Mouse (Mus musculus): Measurements from ENCODE around the gene Slco4a1.

Slco4a1 gene

DNA sequence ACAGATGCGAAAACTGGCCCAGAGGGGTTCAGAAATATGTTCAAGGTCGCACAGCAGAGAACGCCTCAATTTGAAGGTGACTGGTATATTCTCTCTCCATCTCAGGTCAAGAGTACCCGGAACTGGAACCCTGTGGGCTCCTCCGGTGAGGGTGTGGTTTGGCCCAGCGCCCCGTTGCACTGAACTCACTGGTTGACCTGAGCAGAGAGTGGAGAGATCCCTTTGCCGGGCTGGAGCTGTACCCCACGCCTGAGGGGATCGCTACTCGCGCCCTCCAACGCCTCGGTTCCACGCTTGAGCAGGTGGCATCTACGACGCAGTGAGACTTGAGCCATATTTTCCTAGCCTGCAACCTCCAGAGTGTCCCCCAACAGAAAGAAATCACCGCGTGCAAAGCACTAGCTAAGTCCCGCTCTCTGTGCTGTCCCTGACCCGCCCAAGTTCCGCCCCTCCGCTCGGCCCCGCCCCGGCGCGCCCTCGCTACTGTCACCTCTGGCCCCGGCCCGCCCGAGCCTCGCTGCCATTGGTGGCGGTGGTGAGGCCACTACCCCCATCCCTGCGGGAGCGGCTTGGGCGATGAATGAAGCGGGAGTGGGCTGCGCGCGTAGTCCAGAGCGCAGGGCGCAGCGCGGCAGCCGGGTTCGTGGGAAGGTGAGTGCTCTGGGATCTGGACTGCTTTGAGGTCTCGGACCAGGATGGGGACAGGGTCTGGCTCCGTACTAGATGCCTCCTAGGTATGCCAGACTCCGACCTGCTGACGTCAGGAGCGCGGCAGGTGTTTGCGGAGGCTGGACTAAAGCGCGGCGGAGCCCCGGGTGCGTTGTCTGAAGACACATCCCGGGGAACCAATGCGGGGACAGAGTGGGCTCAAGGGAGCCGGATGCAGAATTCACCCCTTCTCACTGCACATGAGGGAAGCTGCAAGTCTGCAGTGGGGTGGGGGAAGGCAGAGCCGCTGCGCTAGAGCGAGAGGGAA is at the start of gene Slco4a1:
Slco4a1 (plus strand) TSS at position 523 of the 976 bp plus-strand sequence.
- peak; percentile 92 for DNase-seq (ENCODE audit: low read depth, low spot score)

DNA sequence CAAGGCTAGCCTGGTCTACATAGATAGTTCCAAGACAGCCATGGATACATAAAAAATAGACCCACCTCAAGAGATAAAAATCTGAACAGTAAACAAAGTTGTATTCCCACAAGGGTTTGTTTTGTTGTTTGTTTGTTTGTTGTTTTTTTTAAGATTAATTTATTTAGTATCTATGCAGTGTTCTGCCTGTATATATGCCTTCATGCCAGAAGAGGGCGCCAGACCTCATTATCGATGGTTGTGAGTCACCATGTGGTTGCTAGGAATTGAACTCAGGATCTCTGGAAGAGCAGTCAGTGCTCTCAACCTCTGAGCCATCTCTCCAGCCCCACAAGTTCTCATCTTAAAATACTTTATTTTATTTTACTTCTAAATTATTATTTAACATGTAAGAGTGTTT is 47.6 kb upstream of the Slco4a1 start:
- DNase-seq (ENCODE audit: low read depth, low spot score): peak; percentile 31

DNA sequence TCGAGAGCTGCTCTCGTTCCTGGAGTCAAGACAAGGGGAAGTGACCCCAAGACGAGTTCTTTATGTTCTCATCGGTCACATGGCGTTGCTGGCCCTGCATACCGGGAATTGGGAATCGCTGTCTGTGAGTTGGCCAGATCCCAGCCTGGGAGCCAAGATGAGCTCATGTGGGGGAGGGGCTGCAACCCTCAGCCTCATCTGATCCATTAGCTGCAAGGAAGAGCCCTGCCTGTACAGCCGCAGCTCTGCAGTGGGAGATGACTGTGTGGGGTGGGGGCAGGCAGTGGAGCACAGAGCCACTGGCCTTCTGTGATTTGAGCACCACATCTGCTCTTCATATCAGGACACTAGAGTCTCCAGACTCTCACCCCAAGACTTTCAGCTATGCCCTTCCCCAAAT is 45.6 kb upstream of the Slco4a1 start:
- no peak for DNase-seq (ENCODE audit: low read depth, low spot score)

DNA sequence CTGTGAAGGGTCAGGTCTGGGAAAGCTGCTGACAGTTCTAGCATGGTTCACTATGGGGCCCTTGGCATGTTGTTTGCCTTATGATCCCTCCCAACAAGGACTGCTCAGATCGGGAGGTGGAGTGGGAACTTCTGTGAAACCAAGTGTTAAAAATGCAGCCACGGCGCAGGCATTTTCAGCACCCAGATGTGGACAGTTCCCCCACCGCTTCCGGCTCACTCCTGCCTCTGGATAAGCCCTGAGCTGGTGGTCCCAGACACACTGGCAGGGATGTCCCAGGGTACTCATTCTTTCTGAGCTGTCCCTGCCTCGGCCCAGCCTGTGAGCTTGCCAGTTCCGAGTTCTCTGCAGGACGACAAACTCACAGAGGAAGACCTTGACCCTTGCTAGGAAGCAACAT is 45.0 kb upstream of the Slco4a1 start:
- no peak for DNase-seq (ENCODE audit: low read depth, low spot score)

DNA sequence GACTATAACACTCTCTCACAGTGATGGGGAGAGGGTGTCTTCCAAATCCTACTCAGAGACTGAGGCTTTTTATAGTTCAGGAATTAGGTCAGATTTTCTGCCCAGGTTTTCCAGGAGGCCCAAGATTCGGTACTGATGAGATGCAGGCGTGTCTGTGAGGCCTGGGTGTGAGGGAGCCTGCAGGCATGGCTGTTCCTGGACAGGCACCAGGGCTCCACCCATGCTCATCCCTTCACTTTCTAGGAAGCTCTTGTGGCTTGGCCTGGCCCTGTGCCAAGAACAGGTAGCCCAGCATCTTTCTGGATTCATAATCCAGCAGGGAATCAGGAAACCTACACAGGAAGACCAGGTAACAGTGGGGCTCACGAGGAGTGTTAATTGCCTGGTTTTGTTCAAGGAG is 40.4 kb upstream of the Slco4a1 start:
- DNase-seq (ENCODE audit: low read depth, low spot score): no peak

DNA sequence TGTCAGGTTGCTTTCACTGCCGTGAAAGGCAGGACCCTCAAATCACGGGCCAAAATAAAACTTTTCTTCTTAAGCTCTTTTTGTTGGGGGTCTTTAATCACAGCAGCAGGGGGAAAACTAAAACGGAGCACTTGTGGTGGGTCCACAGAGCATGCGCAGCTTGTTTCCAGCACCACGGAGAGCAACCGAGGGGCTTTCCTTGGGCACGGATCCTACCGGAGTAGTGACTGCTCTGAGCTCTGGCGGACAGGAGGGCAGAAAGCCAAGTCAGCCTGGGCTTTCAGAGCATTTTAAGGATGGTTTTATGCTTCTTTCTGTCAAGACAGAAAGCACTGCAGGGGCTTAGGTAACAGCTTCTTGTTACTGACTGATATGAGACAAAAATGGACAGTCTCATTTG is 38.3 kb upstream of the Slco4a1 start:
- no peak for DNase-seq (ENCODE audit: low read depth, low spot score)

DNA sequence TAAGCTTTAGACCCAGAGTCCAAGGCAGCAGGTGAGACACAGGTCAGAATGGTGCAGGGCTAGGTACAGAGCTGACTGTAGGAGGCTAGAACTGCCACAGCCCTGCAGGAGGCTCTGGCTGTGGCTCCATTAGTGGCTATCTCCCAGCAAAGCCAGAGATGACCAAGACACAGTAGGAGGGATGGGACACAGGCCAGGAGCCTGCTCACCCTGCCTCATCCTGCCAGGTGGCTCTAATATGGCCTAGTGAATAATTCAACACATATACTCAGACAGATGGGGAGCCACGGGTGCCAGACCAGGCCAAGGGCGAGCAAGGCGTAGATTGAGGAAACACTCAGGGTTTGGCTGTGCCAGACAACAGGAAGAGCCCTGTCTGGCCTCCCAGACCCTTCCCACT is 35.4 kb upstream of the Slco4a1 start:
- DNase-seq (ENCODE audit: low read depth, low spot score): no peak

DNA sequence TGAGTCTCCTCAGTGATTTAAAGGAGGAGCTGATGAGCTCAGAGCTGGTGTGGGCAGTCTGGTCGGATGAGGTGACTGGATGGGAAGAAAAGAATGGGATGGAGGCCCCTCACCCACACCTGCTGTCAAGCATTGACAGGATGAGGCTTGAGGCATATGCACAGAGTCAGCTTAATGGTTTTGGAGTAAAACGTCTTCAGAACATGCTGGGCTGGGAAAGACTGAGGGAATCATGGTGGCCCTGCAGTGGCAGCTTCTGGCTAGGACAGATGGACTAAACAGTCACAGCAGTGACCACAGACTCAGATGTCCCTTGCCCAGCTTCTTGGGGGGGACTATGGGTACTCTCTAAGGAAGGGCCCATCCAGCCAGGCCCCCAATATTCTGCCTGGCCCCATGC is 30.9 kb upstream of the Slco4a1 start:
- DNase-seq (ENCODE audit: low read depth, low spot score): no peak

DNA sequence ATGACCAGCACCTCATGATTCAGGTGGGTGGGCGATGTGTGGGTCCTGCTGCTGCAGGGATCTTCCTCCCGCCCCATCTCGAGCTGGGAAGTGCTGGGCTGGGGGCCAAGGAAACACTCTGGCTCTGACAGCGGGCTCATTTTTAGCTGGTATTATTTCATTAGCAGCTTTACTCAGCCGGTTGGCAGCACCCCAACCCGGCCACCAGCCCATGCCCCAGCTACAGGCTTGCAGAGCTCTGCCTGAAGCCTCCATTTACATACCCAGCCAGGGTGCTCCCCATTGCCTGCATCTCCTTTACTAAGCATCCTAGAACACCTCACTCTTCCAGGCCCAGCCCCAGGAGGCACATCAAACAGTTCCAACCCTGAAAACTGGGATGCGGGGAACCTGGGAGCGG is 29.0 kb upstream of the Slco4a1 start:
- DNase-seq (ENCODE audit: low read depth, low spot score): no peak

DNA sequence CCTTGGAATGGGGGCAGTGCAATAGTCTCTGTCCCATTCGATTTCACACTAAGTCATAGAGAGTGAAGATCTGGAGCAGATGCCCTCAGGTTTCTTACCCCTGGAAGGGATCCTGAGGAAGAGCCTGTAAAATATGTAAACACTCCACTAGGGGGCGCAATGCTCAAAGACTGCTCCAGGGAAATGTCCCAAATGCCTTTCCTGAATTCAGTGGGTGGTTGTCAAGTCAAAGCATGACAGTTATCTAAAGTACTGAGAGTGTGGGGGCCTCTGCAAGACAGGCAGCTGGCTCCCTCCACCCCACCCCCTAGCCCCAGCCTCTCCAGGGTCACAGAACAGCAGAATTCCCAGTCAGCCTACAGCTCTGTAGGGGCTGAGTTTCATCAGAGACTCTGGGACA is 27.7 kb upstream of the Slco4a1 start:
- peak; percentile 21 for DNase-seq (ENCODE audit: low read depth, low spot score)

DNA sequence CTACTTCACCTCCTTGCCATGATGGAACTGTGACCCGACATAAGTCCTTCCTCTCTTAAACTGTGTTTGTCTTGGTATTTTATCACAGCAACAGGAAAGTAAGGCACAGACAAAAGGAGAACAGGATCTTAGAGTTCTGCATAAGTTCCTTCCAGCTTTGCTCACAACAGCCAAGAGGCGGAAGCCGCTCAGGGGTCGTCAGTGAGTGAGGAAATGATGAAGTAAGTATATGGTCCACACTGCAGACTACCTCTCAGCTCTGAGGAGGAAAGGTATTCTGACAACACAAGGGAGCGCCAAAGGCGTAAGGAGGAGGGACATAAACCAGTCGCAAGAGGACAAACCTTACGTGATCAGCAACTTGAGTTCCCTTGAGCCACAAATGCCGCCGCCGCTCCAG is 25.4 kb upstream of the Slco4a1 start:
- DNase-seq (ENCODE audit: low read depth, low spot score): no peak

DNA sequence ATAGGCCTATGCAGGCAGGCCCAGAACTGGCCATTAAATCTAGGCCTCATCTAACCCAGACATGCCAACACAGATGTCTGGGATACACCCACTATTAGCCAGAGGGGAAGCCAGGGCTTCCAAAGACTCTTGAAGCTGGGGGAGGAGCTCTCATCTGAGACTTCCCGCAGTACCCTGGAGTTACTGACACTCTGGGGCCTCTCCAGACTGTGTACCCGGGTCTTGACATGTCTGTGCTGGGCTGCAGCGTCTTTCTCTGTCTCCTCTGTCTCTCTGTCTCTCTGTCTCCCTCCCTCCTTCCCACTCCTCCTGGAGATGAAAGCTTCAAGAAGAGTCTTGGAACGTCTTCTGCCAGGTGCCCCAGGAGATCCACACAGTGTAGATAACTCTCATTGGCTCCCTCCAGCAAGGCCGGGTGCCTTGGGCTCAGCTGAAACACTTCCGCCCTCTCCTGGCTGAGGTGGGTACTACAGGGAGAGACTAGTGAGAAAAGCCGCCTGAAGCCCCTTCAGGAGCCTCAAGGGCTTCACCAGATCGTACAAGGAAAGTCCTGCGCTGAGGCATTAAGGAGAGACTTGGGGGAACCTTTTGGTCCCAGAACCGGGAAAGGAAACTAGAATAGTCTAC is 23.9 kb upstream of the Slco4a1 start:
- peak; percentile 81 for DNase-seq (ENCODE audit: low read depth, low spot score)

DNA sequence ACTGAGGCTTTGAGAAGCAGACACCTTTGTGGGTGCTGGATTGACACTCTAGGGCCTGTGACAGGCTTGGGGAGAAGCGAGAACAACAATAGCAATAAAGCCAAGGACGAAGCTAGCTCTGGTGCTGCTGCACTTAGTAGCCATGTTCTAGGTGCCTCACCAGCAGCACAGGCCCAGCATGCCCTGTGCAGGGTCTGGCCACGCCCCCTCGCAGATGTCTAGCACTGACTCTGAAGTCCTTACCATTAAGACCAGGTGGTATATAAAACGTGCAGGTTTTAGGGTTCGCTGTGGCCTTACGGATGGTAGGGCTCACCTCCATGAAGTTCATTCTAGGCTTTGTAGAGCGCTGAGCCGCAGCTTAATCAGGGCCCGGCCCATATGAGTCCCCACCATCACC is 23.3 kb upstream of the Slco4a1 start:
- DNase-seq (ENCODE audit: low read depth, low spot score): no peak

DNA sequence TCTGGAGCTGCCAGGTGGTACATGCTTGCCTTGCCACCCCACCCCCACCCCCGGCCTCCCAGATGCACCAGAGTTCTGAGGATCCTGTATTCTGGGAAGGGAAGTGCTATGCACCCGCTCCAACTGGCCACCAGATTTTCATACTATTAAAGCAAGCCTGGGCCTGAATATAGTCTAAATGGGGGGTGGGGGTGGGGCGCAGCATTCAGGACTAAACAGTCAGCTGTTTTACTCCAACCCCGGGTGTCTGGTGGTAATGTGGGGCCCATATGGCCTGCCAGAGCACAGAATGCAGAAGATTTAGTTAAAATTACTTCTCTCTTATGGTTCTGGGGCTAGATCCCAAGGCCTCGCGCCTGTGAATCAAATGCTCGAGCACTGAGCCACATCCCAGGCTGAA is 22.7 kb upstream of the Slco4a1 start:
- no peak for DNase-seq (ENCODE audit: low read depth, low spot score)

DNA sequence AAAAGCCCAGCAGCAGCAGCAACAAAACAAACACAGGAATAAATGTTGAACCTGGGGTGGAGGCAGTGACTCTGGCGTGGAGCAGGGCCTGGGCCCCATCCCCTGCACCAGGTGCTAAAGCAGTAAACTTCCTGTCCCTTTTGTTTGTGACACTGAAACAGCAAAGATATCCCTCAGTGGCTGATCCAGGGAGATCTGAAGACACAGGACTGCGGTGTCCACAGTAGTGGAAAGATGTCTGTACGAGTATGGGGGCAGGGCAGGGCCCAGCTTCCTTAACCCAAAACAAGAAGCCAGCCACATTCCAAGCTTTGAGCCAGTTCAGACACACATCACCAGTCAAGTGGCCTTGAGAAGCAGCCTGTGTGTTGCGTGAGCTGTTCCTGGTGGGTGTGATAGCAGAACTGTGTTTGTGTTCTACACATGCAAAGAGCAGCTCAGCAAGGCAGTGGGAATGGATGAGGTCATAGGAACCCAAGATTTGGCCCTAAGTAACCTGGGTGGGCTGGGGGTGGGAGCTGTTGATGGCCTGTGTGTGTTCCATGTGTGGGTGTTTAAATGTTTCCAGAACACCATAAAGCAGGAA is 20.6 kb upstream of the Slco4a1 start:
- no peak for DNase-seq (ENCODE audit: low read depth, low spot score)

DNA sequence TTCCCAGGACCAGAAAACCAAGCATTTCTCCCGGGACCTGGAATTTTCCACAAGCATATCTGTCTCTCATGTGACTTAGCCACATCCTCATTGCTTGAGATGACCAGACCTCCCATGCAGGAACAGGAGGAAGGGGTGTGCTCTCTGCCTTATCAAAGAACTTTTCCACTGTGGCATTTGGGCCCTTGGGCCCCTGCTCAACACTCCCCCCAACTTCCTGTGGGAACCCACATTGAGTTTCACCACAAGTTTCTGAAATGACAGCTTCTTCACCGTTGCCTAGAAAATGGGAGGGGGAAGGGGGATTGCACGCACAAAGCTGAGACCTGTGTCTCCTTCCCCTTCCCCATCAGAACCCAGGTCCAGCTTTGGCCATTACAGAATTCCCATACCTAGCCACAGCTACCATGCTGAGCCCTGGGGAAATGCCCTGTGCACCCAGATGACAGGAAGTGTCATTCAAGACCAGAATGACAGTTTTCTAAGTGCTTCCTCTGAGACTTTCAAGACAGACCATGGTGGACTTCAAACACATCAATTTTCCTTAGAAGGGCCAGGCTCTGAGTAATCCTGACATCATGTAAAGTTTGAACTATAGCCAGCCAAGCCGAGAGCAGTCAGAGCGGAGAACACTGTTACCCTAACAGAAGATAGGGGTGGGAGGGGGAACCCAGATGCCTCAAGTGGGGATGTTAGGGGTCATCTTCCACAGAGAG is 18.7 kb upstream of the Slco4a1 start:
- DNase-seq (ENCODE audit: low read depth, low spot score): peak; percentile 46

DNA sequence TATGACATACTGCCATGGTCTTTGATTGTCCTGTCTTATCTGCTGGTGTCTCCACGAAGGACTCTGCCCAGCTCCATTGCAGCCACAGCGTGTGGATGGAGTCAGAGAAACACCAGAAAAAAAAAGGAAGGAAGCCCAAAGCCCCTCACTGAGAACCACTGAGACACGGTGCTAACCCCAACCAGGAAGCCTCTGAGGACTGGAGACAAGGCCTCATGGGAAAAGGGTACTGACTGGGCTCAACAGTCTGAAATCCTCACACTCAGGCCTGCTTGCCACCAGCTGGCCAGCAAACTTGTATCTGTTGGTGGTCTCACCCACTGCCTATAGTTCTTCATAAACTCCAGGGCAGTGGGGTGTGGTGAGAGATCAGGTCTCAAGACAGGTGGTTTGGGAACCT is 16.3 kb upstream of the Slco4a1 start:
- DNase-seq (ENCODE audit: low read depth, low spot score): no peak

DNA sequence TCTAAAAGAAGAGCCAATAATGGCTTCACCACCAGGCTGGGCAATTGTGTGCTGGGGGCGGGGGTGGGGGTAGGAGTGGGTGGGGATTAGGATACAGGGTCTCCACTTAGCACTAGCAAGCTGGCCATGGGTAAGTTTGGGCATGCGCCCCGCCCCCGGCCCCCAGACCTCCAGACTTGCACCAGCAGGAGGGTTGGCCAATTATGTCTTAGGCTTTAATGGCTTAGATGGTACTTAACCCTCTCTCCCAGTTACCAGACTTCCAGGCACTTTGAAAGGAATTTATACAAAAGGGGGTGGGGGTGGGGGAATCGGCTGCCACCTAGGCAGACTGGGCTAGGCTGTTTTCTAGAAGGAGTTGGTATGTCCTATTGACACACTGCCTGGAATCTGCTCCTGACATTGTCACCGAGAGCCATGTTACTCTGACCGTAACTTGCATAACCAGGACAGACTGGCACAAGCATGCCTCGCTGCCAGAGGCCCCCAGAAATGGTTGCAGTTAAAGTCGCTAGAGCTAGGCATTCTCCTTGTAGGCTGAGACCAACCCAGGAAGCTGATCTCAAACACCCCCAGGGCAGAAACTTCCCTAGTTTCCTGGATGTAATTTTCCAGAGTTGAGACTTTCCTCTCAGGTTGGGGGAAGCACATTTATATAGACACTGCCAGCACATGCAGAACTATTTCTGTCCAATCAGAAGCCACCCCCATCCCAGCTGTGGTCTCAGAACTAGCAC is 15.3 kb upstream of the Slco4a1 start:
- no peak for DNase-seq (ENCODE audit: low read depth, low spot score)

DNA sequence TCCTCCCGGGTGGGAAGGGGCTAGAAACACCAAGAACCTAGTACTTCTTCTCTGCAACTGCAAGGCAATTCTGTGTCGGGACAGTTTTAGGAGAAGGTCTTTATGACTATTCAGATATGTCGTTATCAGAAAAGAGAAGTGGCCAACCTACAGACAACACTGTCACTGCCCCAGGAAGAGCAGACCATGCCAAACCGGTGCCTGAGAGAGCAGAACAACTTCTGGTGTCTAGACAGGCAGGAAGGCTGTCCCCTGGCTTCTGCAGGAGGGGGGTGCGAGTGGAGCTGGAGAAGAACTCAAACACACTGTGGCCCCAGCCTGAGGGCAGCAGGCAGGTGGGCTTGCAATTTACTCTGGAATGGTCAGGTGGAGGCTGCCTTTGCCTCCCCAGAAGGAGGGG is 14.0 kb upstream of the Slco4a1 start:
- no peak for DNase-seq (ENCODE audit: low read depth, low spot score)

DNA sequence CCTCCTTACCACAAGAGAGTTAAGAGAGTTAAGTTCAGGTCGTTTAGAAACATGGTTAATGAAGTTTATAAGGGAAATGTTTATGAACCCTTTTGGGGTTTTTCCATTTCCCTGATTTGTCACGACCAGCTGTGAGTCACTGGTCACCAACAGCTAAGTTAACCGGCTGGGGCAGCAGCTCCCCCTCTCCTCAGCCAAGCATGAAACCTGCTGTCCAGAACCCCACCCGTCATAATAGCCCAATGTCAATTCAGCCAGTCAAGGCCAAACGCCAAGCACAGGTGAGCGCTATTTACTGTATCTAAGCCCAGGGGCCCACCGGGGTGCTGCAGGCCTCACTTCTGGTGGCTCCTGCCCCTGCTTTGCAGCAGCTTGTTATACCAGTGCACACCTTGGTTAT is 12.2 kb upstream of the Slco4a1 start:
- DNase-seq (ENCODE audit: low read depth, low spot score): no peak

Data from CD4-positive, CD25-positive, alpha-beta regulatory T cell, adult 2 months (primary cell).